Mouse (Mus musculus) WW6 (cell line): ENCODE results near the gene Insr.
A peak's percentile ranks its signal among the peaks of the same experiment; 100 is the strongest.
"Not testable (repeated sequence)": the region's sequence is repeated elsewhere in the genome, so short reads cannot be mapped to it uniquely, and the experiment has no call there.

ENCODE experiments used
- DNase-seq: peaks from one replicate; pipeline ENCODE4 v3.0.0-alpha.2; 2013; ENCODE audit warnings: low read depth, low spot score

Insr gene

GRCm38 (mm10) chr8:3232601-3233000 lies 46.8 kb downstream of the Insr start:
- no peak for DNase-seq

- no peak for DNase-seq
Measured at GRCm38 (mm10) chr8:3230118-3231060, 49.0 kb downstream of the Insr start.

GRCm38 (mm10) chr8:3227423-3227822 lies 52.0 kb downstream of the Insr start:
- DNase-seq, result no peak

- no peak for DNase-seq
Measured at GRCm38 (mm10) chr8:3225731-3226130, 53.7 kb downstream of the Insr start.

GRCm38 (mm10) chr8:3225184-3225583 lies 54.2 kb downstream of the Insr start:
- DNase-seq, result no peak

GRCm38 (mm10) chr8:3222636-3222965 lies 56.8 kb downstream of the Insr start:
- no peak for DNase-seq

- no peak for DNase-seq
Measured at GRCm38 (mm10) chr8:3221960-3222635, 57.3 kb downstream of the Insr start.

- DNase-seq, result peak; percentile 91
Measured at GRCm38 (mm10) chr8:3221047-3221959, 58.1 kb downstream of the Insr start.

- peak; percentile 14 for DNase-seq
Measured at GRCm38 (mm10) chr8:3220502-3220901, 58.9 kb downstream of the Insr start.

GRCm38 (mm10) chr8:3219921-3220411 lies 59.5 kb downstream of the Insr start:
- no peak for DNase-seq

- no peak for DNase-seq
Measured at GRCm38 (mm10) chr8:3219266-3219665, 60.2 kb downstream of the Insr start.

- no peak for DNase-seq
Measured at GRCm38 (mm10) chr8:3216541-3217092, 62.8 kb downstream of the Insr start.

- no peak for DNase-seq
Measured at GRCm38 (mm10) chr8:3215561-3215960, 63.9 kb downstream of the Insr start.

- DNase-seq, result no peak
Measured at GRCm38 (mm10) chr8:3214601-3215000, 64.8 kb downstream of the Insr start.

GRCm38 (mm10) chr8:3211456-3211855 lies 68.0 kb downstream of the Insr start:
- DNase-seq, result no peak

- DNase-seq, result no peak
Measured at GRCm38 (mm10) chr8:3209960-3210359, 69.5 kb downstream of the Insr start.

GRCm38 (mm10) chr8:3209268-3209667 lies 70.1 kb downstream of the Insr start:
- DNase-seq, result no peak

- DNase-seq, result no peak
Measured at GRCm38 (mm10) chr8:3208729-3209128, 70.7 kb downstream of the Insr start.

- DNase-seq, result no peak
Measured at GRCm38 (mm10) chr8:3204758-3205443, 74.5 kb downstream of the Insr start.

- DNase-seq, result no peak
Measured at GRCm38 (mm10) chr8:3202792-3203191, 76.6 kb downstream of the Insr start.

GRCm38 (mm10) chr8:3194297-3194696 lies 85.1 kb downstream of the Insr start:
- DNase-seq, result not testable (repeated sequence)
